ENCODE assay signal across 9 mouse cellular contexts in genomic region chr17:24479431-24479830, GRCm38 (mm10). TPM values are rescaled to one million over a fixed set of nuclear protein-coding genes. Genes with fewer than 3 reads are reported as not detected.
DNase-seq lines count a peak whose midpoint lies in the region; ATAC-seq and TF ChIP-seq lines count a peak whose summit lies in the region.
"Had no signal": no experiment of that assay in that cellular context is flagged by ENCODE, and none has a peak within 500 bp of the region (broad histone marks: within the 10 kb centered on the region; RNA-seq: fewer than 3 reads in every experiment).

No protein-coding gene starts in this region.

- TF ChIP-seq RAD21 in MEL (IDR thresholded peaks at IDR 0.05; ENCODE audit: low read depth, low read length), result no peak

- H3K79me2 ChIP-seq in MEL (ENCODE audit: control insufficient read depth, insufficient read depth, low read length, poor library complexity), result peaks cover 7% of the 10 kb centered on the region

- no peak overlapping the region for H3K27ac ChIP-seq in heart, embryonic 13.5 days (replicated peaks)
- H3K27ac ChIP-seq in MEL (ENCODE audit: control insufficient read depth, low read depth, low read length), result peak overlapping the region; percentile 72
- peak overlapping the region; percentile 64; the same call in 1 of the 2 replicates for H3K27ac ChIP-seq in hindbrain, embryonic 12.5 days
- H3K27ac ChIP-seq in midbrain, embryonic 10.5 days (replicated peaks), result peak overlapping the region; percentile 98

- no peak for ATAC-seq in heart, embryonic 13.5 days (ENCODE audit: extremely low read depth, insufficient number of reproducible peaks, low FRiP score, low TSS enrichment)
- ATAC-seq in hindbrain, embryonic 12.5 days (ENCODE audit: low FRiP score), result no peak
- no peak for ATAC-seq in megakaryocyte progenitor cell, adult 5-6 weeks (replicated peaks; ENCODE audit: poor library complexity)

- no peak for TF ChIP-seq POLR2A in MEL (IDR thresholded peaks at IDR 0.05; ENCODE audit: control insufficient read depth in 1 of 2, insufficient read depth in 1 of 2, low read depth in 1 of 2, low read length in 2 of 2, poor library complexity in 1 of 2)

- TF ChIP-seq EP300 in MEL (IDR thresholded peaks at IDR 0.05; ENCODE audit: low read depth in 1 of 2, low read length in 2 of 2), result no peak

- H3K36me3 ChIP-seq in heart, embryonic 13.5 days, result peaks cover 30% of the 10 kb centered on the region
- peaks cover 0 to 8% of the 10 kb centered on the region in 2 experiments; a peak in 2 of 4 replicates for H3K36me3 ChIP-seq in MEL (ENCODE audit: control insufficient read depth in 1 of 2, insufficient read depth in 2 of 2, low read length in 2 of 2)
- H3K36me3 ChIP-seq in hindbrain, embryonic 12.5 days, result peaks cover 31% of the 10 kb centered on the region
- peaks cover 37% of the 10 kb centered on the region for H3K36me3 ChIP-seq in midbrain, embryonic 10.5 days

- H3K4me1 ChIP-seq in heart, embryonic 13.5 days, result peaks cover 20% of the 10 kb centered on the region
- peaks cover 0 to 13% of the 10 kb centered on the region in 2 experiments; a peak in 3 of 4 replicates for H3K4me1 ChIP-seq in MEL (ENCODE audit: control insufficient read depth in 1 of 2, insufficient read depth in 2 of 2, low read length in 2 of 2)
- H3K4me1 ChIP-seq in hindbrain, embryonic 12.5 days, result peaks cover 15% of the 10 kb centered on the region
- H3K4me1 ChIP-seq in midbrain, embryonic 10.5 days, result peaks cover 24% of the 10 kb centered on the region

- no peak for DNase-seq in heart, postnatal 25 days (ENCODE audit: low spot score)
- peak; percentile 57 for DNase-seq in MEL (ENCODE audit: low read depth, low spot score)
- DNase-seq in midbrain, embryonic 10.5 days (ENCODE audit: low spot score), result no peak
- DNase-seq in frontal cortex, adult 2 months (ENCODE audit: extremely low spot score in 1 of 2, low spot score in 1 of 2), result no peak
- no peak for DNase-seq in cerebellum, postnatal 4 days (ENCODE audit: low spot score in 2 of 2)

- TF ChIP-seq CTCF in MEL (IDR thresholded peaks at IDR 0.05 in 2 of 3, conservative IDR thresholded peaks at IDR 0.05 in 1 of 3; ENCODE audit: control insufficient read depth in 1 of 3, insufficient read depth in 1 of 3, low read depth in 2 of 3, low read length in 3 of 3, poor library complexity in 1 of 3, severe bottlenecking in 1 of 3), result no peak

- intact Hi-C loops in heart, postnatal 25 days (cut with DNase I), result loop anchor here (5.0 kb wide), 2 partner anchors 33 to 193 kb away; no protein-coding TSS in a partner anchor

- H3K4me2 ChIP-seq in heart, embryonic 13.5 days, result peak overlapping the region; percentile 73
- H3K4me2 ChIP-seq in hindbrain, embryonic 12.5 days (replicated peaks), result peak overlapping the region; percentile 62

- peak overlapping the region; percentile 77 for H3K4me3 ChIP-seq in heart, embryonic 13.5 days
- H3K4me3 ChIP-seq in MEL (ENCODE audit: control insufficient read depth in 1 of 2, insufficient read depth in 1 of 2, low read depth in 2 of 2, low read length in 2 of 2), result peak overlapping the region in 1 of 2 experiments; percentile 80; a peak in 2 of 4 replicates
- H3K4me3 ChIP-seq in hindbrain, embryonic 12.5 days, result peak overlapping the region; percentile 76
- H3K4me3 ChIP-seq in midbrain, embryonic 10.5 days, result peak overlapping the region; percentile 87

- no peak overlapping the region for H3K9ac ChIP-seq in heart, embryonic 13.5 days
- H3K9ac ChIP-seq in MEL (ENCODE audit: control insufficient read depth, low read depth, low read length, poor library complexity, severe bottlenecking), result peak overlapping the region; percentile 55
- 0 out of 2 replicates have a peak overlapping the region, but pooled peaks have one; percentile 43 for H3K9ac ChIP-seq in hindbrain, embryonic 12.5 days

- no peaks in the 10 kb centered on the region for H3K9me3 ChIP-seq in heart, embryonic 13.5 days
- H3K9me3 ChIP-seq in MEL (replicated peaks; ENCODE audit: insufficient read depth, low read length), result no peaks in the 10 kb centered on the region
- H3K9me3 ChIP-seq in hindbrain, embryonic 12.5 days (replicated peaks), result no peaks in the 10 kb centered on the region
- H3K9me3 ChIP-seq in midbrain, embryonic 10.5 days (replicated peaks), result no peaks in the 10 kb centered on the region

- WGBS in heart, embryonic 13.5 days, result 26% methylated on average over 1 of the region's 1 CpGs
- 35% methylated on average over 1 of the region's 1 CpGs for WGBS in hindbrain, embryonic 12.5 days
- 36% methylated on average over 1 of the region's 1 CpGs for WGBS in midbrain, embryonic 10.5 days

- no peaks in the 10 kb centered on the region for H3K27me3 ChIP-seq in heart, embryonic 13.5 days (replicated peaks)
- H3K27me3 ChIP-seq in MEL (ENCODE audit: control insufficient read depth in 1 of 2, insufficient read depth in 2 of 2, low read length in 2 of 2), result no peaks in the 10 kb centered on the region
- no peaks in the 10 kb centered on the region for H3K27me3 ChIP-seq in hindbrain, embryonic 12.5 days
- no peaks in the 10 kb centered on the region for H3K27me3 ChIP-seq in midbrain, embryonic 10.5 days (ENCODE audit: low read depth, poor library complexity, severe bottlenecking)

TF ChIP-seq in MEL, 35 proteins besides CTCF, POLR2A, EP300 and RAD21 (continues in another document):
- TF ChIP-seq USF1 (IDR thresholded peaks at IDR 0.05; ENCODE audit: low read depth, low read length), result no peak
- 0 out of 2 replicates have a peak, but pooled peaks have one; percentile 3 for TF ChIP-seq MYC (IDR thresholded peaks at IDR 0.05; ENCODE audit: low read depth, low read length)
- no peak for TF ChIP-seq RCOR1 (IDR thresholded peaks at IDR 0.05; ENCODE audit: low read depth, low read length)

RNA-seq across cellular contexts. Expression of gene Mlst8, which starts 0.6 kb away (rescaled TPM):
- 18.1 TPM in 2 replicates for polyA plus RNA-seq in heart, embryonic 13.5 days (2015; fragmentation: Nextera tagmentation; extraction: Ambion mirVana)
- 10 to 100 TPM in 1 of 2 experiments, 1 to 10 TPM in 1; 9.4 to 11.3 TPM for total RNA-seq in heart, postnatal 25 days (2021)
- 28.5 and 35.4 TPM in 2 replicates for total RNA-seq in MEL (2012; rRNA removed)
- polyA plus RNA-seq in MEL (2012; ENCODE audit: insufficient read depth in 1 of 2, insufficient read length in 2 of 2, low read depth in 1 of 2, low replicate concordance in 2 of 2, missing spikeins in 1 of 2), result 10 to 100 TPM in 1 of 2 experiments, not detected in 1; 57.3 TPM
- 35.2 and 36.9 TPM in 2 replicates for polyA plus RNA-seq in hindbrain, embryonic 12.5 days (2016; fragmentation: Nextera tagmentation; extraction: Ambion mirVana)
- polyA plus RNA-seq in midbrain, embryonic 10.5 days (2016; fragmentation: Nextera tagmentation; extraction: Ambion mirVana), result 40.2 and 40.9 TPM in 2 replicates
- 37.9 and 45.7 TPM in 2 replicates for polyA plus RNA-seq in frontal cortex, adult 2 months (2012; rRNA removed)
- 9.2 TPM in 2 replicates for total RNA-seq in megakaryocyte progenitor cell, adult 5-6 weeks (2015)
- total RNA-seq in megakaryocyte progenitor cell, adult 5-6 weeks (2017), result 14.9 and 28.9 TPM in 2 replicates

RNA-seq across cellular contexts. Expression of gene Bricd5, which starts 5.7 kb away (rescaled TPM):
- polyA plus RNA-seq in heart, embryonic 13.5 days (2015; fragmentation: Nextera tagmentation; extraction: Ambion mirVana), result 0.27 TPM in 1 of 2 replicates, not detected in the other
- total RNA-seq in heart, postnatal 25 days (2021), result not detected
- total RNA-seq in MEL (2012; rRNA removed), result 1.1 and 2.0 TPM in 2 replicates
- polyA plus RNA-seq in MEL (2012; ENCODE audit: insufficient read depth in 1 of 2, insufficient read length in 2 of 2, low read depth in 1 of 2, low replicate concordance in 2 of 2, missing spikeins in 1 of 2), result under 1 TPM in 1 of 2 experiments, not detected in 1; 0.82 TPM
- 1.2 TPM in 1 of 2 replicates, not detected in the other for polyA plus RNA-seq in hindbrain, embryonic 12.5 days (2016; fragmentation: Nextera tagmentation; extraction: Ambion mirVana)
- 0.21 and 0.22 TPM in 2 replicates for polyA plus RNA-seq in midbrain, embryonic 10.5 days (2016; fragmentation: Nextera tagmentation; extraction: Ambion mirVana)
- polyA plus RNA-seq in frontal cortex, adult 2 months (2012; rRNA removed), result 2.1 and 2.6 TPM in 2 replicates
- 0.35 and 0.81 TPM in 2 replicates for total RNA-seq in megakaryocyte progenitor cell, adult 5-6 weeks (2015)
- total RNA-seq in megakaryocyte progenitor cell, adult 5-6 weeks (2017), result not detected in 2 replicates

RNA-seq across cellular contexts. Expression of gene Caskin1, which starts 9.0 kb away (rescaled TPM):
- 0.55 and 0.76 TPM in 2 replicates for polyA plus RNA-seq in heart, embryonic 13.5 days (2015; fragmentation: Nextera tagmentation; extraction: Ambion mirVana)
- under 1 TPM; 0.14 to 0.39 TPM for total RNA-seq in heart, postnatal 25 days (2021)
- total RNA-seq in MEL (2012; rRNA removed), result 0.04 and 0.07 TPM in 2 replicates
- under 1 TPM in 1 of 2 experiments, not detected in 1; 0.38 TPM for polyA plus RNA-seq in MEL (2012; ENCODE audit: insufficient read depth in 1 of 2, insufficient read length in 2 of 2, low read depth in 1 of 2, low replicate concordance in 2 of 2, missing spikeins in 1 of 2)
- polyA plus RNA-seq in hindbrain, embryonic 12.5 days (2016; fragmentation: Nextera tagmentation; extraction: Ambion mirVana), result 24.2 and 25.0 TPM in 2 replicates
- polyA plus RNA-seq in midbrain, embryonic 10.5 days (2016; fragmentation: Nextera tagmentation; extraction: Ambion mirVana), result 6.7 and 8.5 TPM in 2 replicates
- 116 and 124 TPM in 2 replicates for polyA plus RNA-seq in frontal cortex, adult 2 months (2012; rRNA removed)
- not detected in 2 replicates for total RNA-seq in megakaryocyte progenitor cell, adult 5-6 weeks (2015)
- total RNA-seq in megakaryocyte progenitor cell, adult 5-6 weeks (2017), result not detected in 2 replicates
- total RNA-seq: hematopoietic stem cell, adult 5-6 weeks had no signal

RNA-seq across cellular contexts. Expression of gene Pgp, which starts 9.2 kb away (rescaled TPM):
- 61.3 and 66.8 TPM in 2 replicates for polyA plus RNA-seq in heart, embryonic 13.5 days (2015; fragmentation: Nextera tagmentation; extraction: Ambion mirVana)
- total RNA-seq in heart, postnatal 25 days (2021), result 10 to 100 TPM; 42.3 to 43.3 TPM
- total RNA-seq in MEL (2012; rRNA removed), result 16.6 and 19.3 TPM in 2 replicates
- 10 to 100 TPM in 1 of 2 experiments, not detected in 1; 55.0 TPM for polyA plus RNA-seq in MEL (2012; ENCODE audit: insufficient read depth in 1 of 2, insufficient read length in 2 of 2, low read depth in 1 of 2, low replicate concordance in 2 of 2, missing spikeins in 1 of 2)
- 52.5 and 57.3 TPM in 2 replicates for polyA plus RNA-seq in hindbrain, embryonic 12.5 days (2016; fragmentation: Nextera tagmentation; extraction: Ambion mirVana)
- 76.4 and 83.5 TPM in 2 replicates for polyA plus RNA-seq in midbrain, embryonic 10.5 days (2016; fragmentation: Nextera tagmentation; extraction: Ambion mirVana)
- polyA plus RNA-seq in frontal cortex, adult 2 months (2012; rRNA removed), result 85.4 and 95.8 TPM in 2 replicates
- 25.4 and 26.4 TPM in 2 replicates for total RNA-seq in megakaryocyte progenitor cell, adult 5-6 weeks (2015)
- 16.6 and 21.5 TPM in 2 replicates for total RNA-seq in megakaryocyte progenitor cell, adult 5-6 weeks (2017)

RNA-seq across cellular contexts. Expression of gene E4f1, which starts 9.3 kb away (rescaled TPM):
- 24.5 and 25.9 TPM in 2 replicates for polyA plus RNA-seq in heart, embryonic 13.5 days (2015; fragmentation: Nextera tagmentation; extraction: Ambion mirVana)
- 10 to 100 TPM; 11.1 to 11.4 TPM for total RNA-seq in heart, postnatal 25 days (2021)
- total RNA-seq in MEL (2012; rRNA removed), result 24.3 and 26.0 TPM in 2 replicates
- polyA plus RNA-seq in MEL (2012; ENCODE audit: insufficient read depth in 1 of 2, insufficient read length in 2 of 2, low read depth in 1 of 2, low replicate concordance in 2 of 2, missing spikeins in 1 of 2), result 10 to 100 TPM in 1 of 2 experiments, not detected in 1; 37.1 TPM
- 35.3 and 39.4 TPM in 2 replicates for polyA plus RNA-seq in hindbrain, embryonic 12.5 days (2016; fragmentation: Nextera tagmentation; extraction: Ambion mirVana)
- 36.2 and 42.9 TPM in 2 replicates for polyA plus RNA-seq in midbrain, embryonic 10.5 days (2016; fragmentation: Nextera tagmentation; extraction: Ambion mirVana)
- 86.1 and 86.4 TPM in 2 replicates for polyA plus RNA-seq in frontal cortex, adult 2 months (2012; rRNA removed)
- 23.3 and 27.5 TPM in 2 replicates for total RNA-seq in megakaryocyte progenitor cell, adult 5-6 weeks (2015)
- total RNA-seq in megakaryocyte progenitor cell, adult 5-6 weeks (2017), result 13.6 and 18.7 TPM in 2 replicates
